Mouse (Mus musculus) intestine, embryonic 16.5 days (tissue): ENCODE measurements at regions not wholly inside any gene's neighbourhood (a gene's known extent, or its start where the extent isn't known, plus 50 kb on each side); places are given as distances from the start of the nearest gene placed in this dataset.
A peak's percentile ranks its signal among the peaks of the same experiment; 100 is the strongest.
"Not testable (repeated sequence)": the region's sequence is repeated elsewhere in the genome, so short reads cannot be mapped to it uniquely, and the experiment has no call there.

Source experiments
- ATAC-seq: fragments of 200-750 bp; cut with Nextera tagmentation; 2 replicates; pipeline ENCODE4 v1.8.0; 2017; ENCODE audit warnings: moderate TSS enrichment, moderate library complexity
- H3K27ac ChIP-seq: fragments of 300-500 bp; sonication (generic); 2 replicates; pipeline ENCODE4 v1.5.1; 2014; ENCODE audit warnings: mild to moderate bottlenecking, low read length
- H3K27me3 ChIP-seq: fragments of 300-500 bp; sonication (generic); replicated peaks from 2 replicates; pipeline ENCODE4 v1.6.1; 2014; ENCODE audit warnings: low read length, control low read depth, mixed read lengths; ENCODE audit not compliant: control insufficient read depth, insufficient read depth
- H3K36me3 ChIP-seq: fragments of 300-500 bp; sonication (generic); 2 replicates; pipeline ENCODE4 v1.6.1; 2014; ENCODE audit warnings: low read length, control low read depth; ENCODE audit not compliant: control insufficient read depth, insufficient read depth
- H3K4me1 ChIP-seq: fragments of 300-500 bp; sonication (generic); 2 replicates; pipeline ENCODE4 v1.6.1; 2014; ENCODE audit warnings: low read length, control low read depth, mixed read lengths; ENCODE audit not compliant: control insufficient read depth, insufficient read depth
- H3K4me2 ChIP-seq: fragments of 300-500 bp; sonication (generic); 2 replicates; pipeline ENCODE4 v1.6.1; 2014; ENCODE audit warnings: low read depth, low read length, control low read depth
- H3K4me3 ChIP-seq: fragments of 300-500 bp; sonication (generic); 2 replicates; pipeline ENCODE4 v1.5.1; 2014; ENCODE audit warnings: mild to moderate bottlenecking, low read length
- H3K9ac ChIP-seq: fragments of 300-500 bp; sonication (generic); 2 replicates; pipeline ENCODE4 v1.6.1; 2014; ENCODE audit warnings: low read depth, low read length
- H3K9me3 ChIP-seq: fragments of 300-500 bp; sonication (generic); 2 replicates; pipeline ENCODE4 v1.6.1; 2016; ENCODE audit warnings: low read length, control low read depth; ENCODE audit not compliant: control insufficient read depth
- whole genome bisulfite sequencing: fragments of 180-500 bp; shearing (Covaris S2); extraction: QIAGEN DNeasy Blood & Tissue Kit; methylation state at CpG from one replicate; pipeline ENCODE4 v1.1.7; 2014; 5-methylcytosine and 5-hydroxymethylcytosine counted together

DNA sequence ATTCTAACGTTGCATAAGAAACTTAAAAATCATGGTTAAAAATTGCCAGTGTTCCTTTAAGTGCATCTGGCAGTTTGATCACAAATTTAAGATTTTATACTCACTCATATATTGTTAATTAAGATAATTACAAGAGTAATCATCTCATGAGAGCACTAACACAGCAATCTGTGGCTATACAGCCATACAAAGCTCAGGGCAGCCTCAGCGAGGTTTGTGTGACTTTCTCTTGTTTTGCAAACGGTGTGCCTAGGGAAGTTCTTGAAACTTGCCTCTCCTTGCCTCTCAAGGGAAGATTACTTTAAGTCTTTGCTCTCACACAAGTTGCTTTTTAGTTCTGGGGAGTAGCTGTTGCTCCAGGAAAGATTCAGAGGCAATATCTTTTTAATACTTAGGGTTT, 58.1 kb upstream of the Slc1a4 start:
- 83% methylated on average over 3 of the region's 3 CpGs for WGBS
- no peaks in the 10 kb centered on the region for H3K27me3 ChIP-seq
- no peaks in the 10 kb centered on the region for H3K4me1 ChIP-seq
- no peak overlapping the region for H3K9ac ChIP-seq
- no peak overlapping the region for H3K4me2 ChIP-seq
- no peak overlapping the region for H3K27ac ChIP-seq
- H3K36me3 ChIP-seq = no peaks in the 10 kb centered on the region
- H3K9me3 ChIP-seq = peaks cover 3% of the 10 kb centered on the region; the same call in 1 of the 2 replicates
- no peak overlapping the region for H3K4me3 ChIP-seq
- ATAC-seq = no peak

DNA sequence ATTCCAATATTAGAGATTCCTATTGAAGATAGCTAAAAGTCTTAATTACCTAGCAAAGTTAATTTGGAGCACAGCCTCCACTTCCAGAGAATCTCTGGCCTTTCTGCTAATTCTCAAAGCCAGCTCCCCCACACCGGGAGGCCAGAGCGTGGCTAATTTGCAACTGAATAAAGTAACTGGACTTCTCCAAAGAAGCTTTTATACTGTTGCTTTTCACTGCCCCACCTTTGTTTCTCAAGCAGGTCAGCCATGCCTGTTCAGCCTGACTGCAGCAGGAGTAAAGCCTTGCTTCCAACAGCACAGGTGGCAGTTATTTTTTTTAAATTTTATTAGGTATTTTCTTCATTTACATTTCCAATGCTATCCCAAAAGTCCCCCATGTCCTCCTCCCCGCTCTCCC, 60.8 kb upstream of the Slc1a4 start:
- H3K4me3 ChIP-seq, H3K4me2 ChIP-seq, H3K4me1 ChIP-seq, H3K9me3 ChIP-seq, H3K27ac ChIP-seq, ATAC-seq, H3K9ac ChIP-seq, H3K36me3 ChIP-seq, H3K27me3 ChIP-seq: not testable (repeated sequence)
- 84% methylated on average over 3 of the region's 3 CpGs for WGBS

DNA sequence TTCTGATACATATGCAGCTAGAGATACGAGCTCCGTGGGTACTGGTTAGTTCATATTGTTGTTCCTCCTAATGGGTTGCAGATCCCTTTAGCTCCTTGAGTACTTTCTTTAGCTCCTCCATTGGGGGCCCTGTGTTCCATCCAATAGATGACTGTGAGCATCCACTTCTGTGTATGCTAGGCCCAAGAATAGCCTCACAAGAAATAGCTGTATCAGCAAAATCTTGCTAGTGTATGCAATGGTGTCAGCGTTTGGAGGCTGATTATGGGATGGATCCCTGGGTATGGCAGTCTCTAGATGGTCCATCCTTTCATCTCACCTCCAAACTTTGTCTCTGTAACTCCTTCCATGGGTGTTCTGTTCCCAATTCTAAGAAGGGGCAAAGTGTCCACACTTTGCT, 61.3 kb upstream of the Slc1a4 start:
- not testable (repeated sequence) for H3K4me2 ChIP-seq, ATAC-seq, H3K9me3 ChIP-seq, H3K4me1 ChIP-seq, H3K27ac ChIP-seq, H3K27me3 ChIP-seq, H3K4me3 ChIP-seq, H3K9ac ChIP-seq, H3K36me3 ChIP-seq
- WGBS = 89% methylated on average over 3 of the region's 3 CpGs

DNA sequence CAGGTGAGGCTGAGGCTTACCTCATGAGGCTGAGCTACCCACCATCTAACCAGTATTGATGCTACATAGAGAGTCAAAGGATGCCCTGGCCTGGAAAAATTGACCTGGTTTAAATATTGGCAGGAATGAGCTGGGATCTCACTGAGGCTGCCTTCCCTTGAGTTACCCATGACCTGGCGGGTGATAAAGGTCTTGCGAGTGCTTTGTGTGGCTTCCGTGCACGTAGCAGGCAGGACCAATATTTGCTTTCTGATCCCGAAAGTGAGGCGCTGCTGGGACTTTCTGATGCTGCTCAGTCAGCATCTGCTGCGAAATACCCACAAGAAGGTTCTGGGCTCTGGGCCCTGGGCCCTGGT, 63.3 kb upstream of the Slc1a4 start:
- no peaks in the 10 kb centered on the region for H3K36me3 ChIP-seq
- H3K4me1 ChIP-seq = peaks cover 3% of the 10 kb centered on the region; the same call in 1 of the 2 replicates
- 71% methylated on average over 7 of the region's 7 CpGs for WGBS
- no peak overlapping the region for H3K4me3 ChIP-seq
- no peaks in the 10 kb centered on the region for H3K27me3 ChIP-seq
- H3K27ac ChIP-seq = no peak overlapping the region
- no peak overlapping the region for H3K9ac ChIP-seq
- H3K4me2 ChIP-seq = peak overlapping the region; percentile 7; the same call in 1 of the 2 replicates
- H3K9me3 ChIP-seq = peaks cover 3% of the 10 kb centered on the region; the same call in 1 of the 2 replicates
- peak; percentile 34 for ATAC-seq

DNA sequence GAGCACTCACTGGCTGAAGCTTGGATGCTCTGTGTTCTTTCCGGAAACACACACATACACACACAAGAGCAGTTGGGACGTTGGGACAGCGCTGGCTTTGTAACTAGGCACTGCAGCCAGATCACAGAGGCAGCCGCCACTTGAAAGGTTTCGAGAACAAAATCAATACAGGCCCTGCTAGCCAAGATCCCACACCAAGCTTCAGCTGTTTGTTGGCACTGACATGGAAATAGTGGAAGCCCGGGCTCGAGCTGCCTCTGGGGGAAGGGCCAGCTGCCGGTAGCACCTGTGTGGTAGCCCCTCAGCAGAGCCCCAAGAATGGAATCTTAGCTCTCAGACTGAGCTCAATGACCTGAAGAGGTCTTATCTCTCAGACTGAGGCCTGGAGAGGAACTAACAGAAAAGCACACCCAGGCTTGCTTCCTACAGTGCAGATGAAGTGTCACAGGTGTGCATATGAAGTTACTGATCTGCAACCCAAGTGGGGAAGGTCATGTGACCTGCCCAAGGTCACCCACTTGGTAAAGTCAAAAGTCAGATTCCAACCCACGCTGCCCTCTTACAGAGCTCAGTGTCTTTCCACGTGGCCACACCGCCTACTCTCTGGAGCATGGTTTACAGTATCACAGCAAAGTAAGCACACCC, 63.8 kb upstream of the Slc1a4 start:
- Histone ChIP-seq H3K4me2 (peak overlapping the region; percentile 7; the same call in 1 of the 2 replicates), H3K36me3 (no peaks in the 10 kb centered on the region), H3K4me1 (peaks cover 3% of the 10 kb centered on the region; the same call in 1 of the 2 replicates), H3K4me3 (no peak overlapping the region), H3K27ac (peak overlapping the region; percentile 29), H3K9ac (no peak overlapping the region), H3K9me3 (peaks cover 1% of the 10 kb centered on the region; the same call in 1 of the 2 replicates), H3K27me3 (no peaks in the 10 kb centered on the region)
- WGBS = 66% methylated on average over 11 of the region's 11 CpGs
- peak; percentile 74 for ATAC-seq

GRCm38 (mm10) chr11:20396884-20397283, 64.4 kb upstream of the Slc1a4 start:
- H3K4me2 ChIP-seq = no peak overlapping the region
- peak overlapping the region; percentile 29 for H3K27ac ChIP-seq
- WGBS = 51% methylated on average over 3 of the region's 3 CpGs

DNA sequence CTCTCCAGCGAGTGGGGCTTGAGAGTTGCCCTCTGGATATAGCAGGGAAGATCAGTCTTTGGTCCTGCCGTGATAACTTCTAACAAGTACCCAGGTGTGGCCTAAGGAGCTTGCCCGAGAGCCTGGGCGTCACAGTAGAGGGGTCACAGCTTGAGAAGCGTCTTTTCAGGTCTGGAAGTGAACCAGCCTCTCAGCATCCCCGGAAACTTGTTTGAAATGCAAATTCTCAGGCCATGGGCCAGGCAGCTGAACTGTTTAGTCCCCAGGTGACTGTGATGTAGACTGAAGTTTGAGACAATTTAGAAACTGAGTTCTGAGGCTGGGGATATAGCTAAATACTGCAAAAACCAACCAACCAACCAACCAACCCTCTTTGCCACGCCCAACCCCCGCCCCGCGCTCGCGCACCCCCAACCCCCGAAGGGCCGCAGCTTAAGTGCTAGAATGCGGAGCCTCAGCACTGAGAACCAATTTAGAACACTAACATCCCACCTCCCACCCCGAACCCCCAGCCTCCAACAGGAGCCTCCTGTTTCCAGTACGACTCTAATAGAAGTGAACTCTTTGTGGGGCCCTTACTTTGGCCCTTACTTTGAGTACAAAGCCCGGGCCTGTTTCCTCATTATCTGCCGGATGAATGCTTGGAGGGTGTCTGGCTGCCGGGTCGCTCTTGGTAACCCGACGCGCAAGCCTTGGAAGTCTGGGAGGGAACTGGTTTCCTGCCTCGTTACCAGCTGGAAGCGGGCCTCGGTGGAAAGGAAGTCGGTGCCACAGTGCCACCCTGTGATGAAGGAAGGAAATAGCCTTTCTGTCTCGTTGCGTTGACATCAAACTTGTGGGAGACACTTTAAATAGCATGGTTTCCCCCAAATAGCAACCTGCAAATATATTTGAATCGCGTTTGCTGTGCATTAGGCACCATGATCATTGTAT, 68.1 kb upstream of the Slc1a4 start:
- Histone ChIP-seq H3K9ac (peak overlapping the region; percentile 63), H3K4me3 (peak overlapping the region; percentile 46), H3K36me3 (no peaks in the 10 kb centered on the region), H3K27ac (no peak overlapping the region), H3K4me2 (peak overlapping the region; percentile 85), H3K27me3 (no peaks in the 10 kb centered on the region), H3K9me3 (no peaks in the 10 kb centered on the region), H3K4me1 (peaks cover 3% of the 10 kb centered on the region; the same call in 1 of the 2 replicates)
- ATAC-seq = peak; percentile 74
- 12% methylated on average over 32 of the region's 32 CpGs for WGBS

More at GRCm38 (mm10) chr11:20396884-20397283, 64.4 kb upstream of the Slc1a4 start:
- Histone ChIP-seq H3K4me1 (peaks cover 3% of the 10 kb centered on the region; the same call in 1 of the 2 replicates), H3K4me3 (no peak overlapping the region), H3K9ac (no peak overlapping the region), H3K9me3 (no peaks in the 10 kb centered on the region), H3K27me3 (no peaks in the 10 kb centered on the region), H3K36me3 (no peaks in the 10 kb centered on the region)
- ATAC-seq = peak; percentile 52; the same call in 1 of the 2 replicates

- no peaks in the 10 kb centered on the region for H3K4me1 ChIP-seq
- 71% methylated on average over 3 of the region's 3 CpGs for WGBS
- ATAC-seq = no peak
- no peak overlapping the region for H3K4me2 ChIP-seq
- no peaks in the 10 kb centered on the region for H3K36me3 ChIP-seq
- no peaks in the 10 kb centered on the region for H3K27me3 ChIP-seq
- H3K4me3 ChIP-seq = no peak overlapping the region
- no peaks in the 10 kb centered on the region for H3K9me3 ChIP-seq
- no peak overlapping the region for H3K9ac ChIP-seq
- H3K27ac ChIP-seq = no peak overlapping the region
These were observed 70.9 kb upstream of the Slc1a4 start for GRCm38 (mm10) chr11:20403456-20403855.

GRCm38 (mm10) chr11:20404476-20404875, 72.0 kb upstream of the Slc1a4 start:
- 79% methylated on average over 5 of the region's 5 CpGs for WGBS
- H3K4me1 ChIP-seq = no peaks in the 10 kb centered on the region
- H3K27ac ChIP-seq = no peak overlapping the region
- H3K4me2 ChIP-seq = no peak overlapping the region
- H3K4me3 ChIP-seq = no peak overlapping the region
- H3K9me3 ChIP-seq = no peaks in the 10 kb centered on the region
- no peak overlapping the region for H3K9ac ChIP-seq
- no peaks in the 10 kb centered on the region for H3K36me3 ChIP-seq
- ATAC-seq = no peak
- no peaks in the 10 kb centered on the region for H3K27me3 ChIP-seq
